In the genomic region with DNA sequence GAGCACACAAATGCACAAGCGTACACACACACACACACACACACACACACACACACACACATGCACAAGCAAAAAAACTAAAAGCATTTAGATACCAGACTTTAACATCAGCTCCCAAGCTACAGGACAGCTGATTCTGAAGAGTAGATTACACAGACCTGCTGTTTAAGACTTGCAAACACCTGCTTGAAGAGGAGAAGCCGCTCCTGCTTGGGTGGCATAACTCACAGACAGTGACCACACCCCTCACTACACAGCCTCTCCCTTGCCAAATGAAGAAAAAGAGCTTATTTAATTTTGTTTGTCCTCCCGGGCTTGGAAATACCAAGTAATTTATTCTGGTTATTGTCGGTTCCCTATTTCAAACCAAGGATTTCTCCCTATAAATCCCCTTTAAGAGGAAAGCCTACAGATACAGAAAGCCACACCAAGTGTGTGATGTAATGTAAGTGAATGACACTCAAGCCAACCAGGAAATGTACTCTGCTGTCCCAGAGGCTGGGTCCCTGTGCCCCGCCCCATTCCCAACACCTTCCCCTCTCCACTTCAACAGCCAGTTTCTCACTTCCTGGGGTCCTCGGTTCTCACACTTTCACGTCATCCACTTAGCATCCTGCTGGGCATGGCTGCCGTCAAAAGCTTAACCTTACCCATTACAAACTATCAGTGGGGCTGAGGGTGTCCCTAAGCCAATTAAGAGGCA, we compare ENCODE assay signal across 18 mouse cellular contexts. TPM values are rescaled to one million over a fixed set of nuclear protein-coding genes. Genes with fewer than 3 reads are reported as not detected.
A peak's percentile ranks its signal among the peaks of the same experiment; 100 is the strongest.
DNase-seq lines count a peak whose midpoint lies in the region; ATAC-seq and TF ChIP-seq lines count a peak whose summit lies in the region.
"Had no signal": no experiment of that assay in that cellular context is flagged by ENCODE, and none has a peak within 500 bp of the region (broad histone marks: within the 10 kb centered on the region; RNA-seq: fewer than 3 reads in every experiment).

No protein-coding gene starts in this region.

- H3K27ac ChIP-seq in midbrain, embryonic 13.5 days, result peak overlapping the region; percentile 74; the same call in 1 of the 2 replicates
- H3K27ac ChIP-seq in midbrain, embryonic 10.5 days (replicated peaks), result no peak overlapping the region
- 0 out of 2 replicates have a peak overlapping the region, but pooled peaks have one; percentile 63 for H3K27ac ChIP-seq in hindbrain, embryonic 11.5 days (ENCODE audit: low read depth, low read length)
- H3K27ac ChIP-seq in intestine, postnatal 0 days (ENCODE audit: low read depth, low read length), result no peak overlapping the region
- peak overlapping the region; percentile 71 for H3K27ac ChIP-seq in neural tube, embryonic 15.5 days (replicated peaks)
- H3K27ac ChIP-seq in liver, postnatal 0 days (ENCODE audit: low read depth), result no peak overlapping the region
- H3K27ac ChIP-seq: gastrocnemius, adult 2 months; liver, embryonic 14.5 days had no signal

- no peak overlapping the region for H3K9ac ChIP-seq in midbrain, embryonic 13.5 days (replicated peaks)
- no peak overlapping the region for H3K9ac ChIP-seq in hindbrain, embryonic 11.5 days (ENCODE audit: low read depth, low read length)
- no peak overlapping the region for H3K9ac ChIP-seq in intestine, postnatal 0 days (ENCODE audit: low read depth, low read length)
- no peak overlapping the region for H3K9ac ChIP-seq in neural tube, embryonic 15.5 days (replicated peaks)
- H3K9ac ChIP-seq in liver, postnatal 0 days (replicated peaks), result no peak overlapping the region
- H3K9ac ChIP-seq: forebrain, postnatal 0 days; liver, embryonic 14.5 days had no signal

- no peak for TF ChIP-seq CTCF in intestine, postnatal 0 days (IDR thresholded peaks at IDR 0.05; ENCODE audit: low read depth)
- no peak for TF ChIP-seq CTCF in liver, postnatal 0 days (IDR thresholded peaks at IDR 0.05; ENCODE audit: low read depth)

- no peaks in the 10 kb centered on the region for H3K27me3 ChIP-seq in midbrain, embryonic 13.5 days
- no peaks in the 10 kb centered on the region for H3K27me3 ChIP-seq in midbrain, embryonic 10.5 days (ENCODE audit: low read depth, poor library complexity, severe bottlenecking)
- H3K27me3 ChIP-seq in hindbrain, embryonic 11.5 days (ENCODE audit: control insufficient read depth, insufficient read depth, low read length), result no peaks in the 10 kb centered on the region
- no peaks in the 10 kb centered on the region for H3K27me3 ChIP-seq in intestine, postnatal 0 days (replicated peaks; ENCODE audit: control insufficient read depth, insufficient read depth, low read length)
- H3K27me3 ChIP-seq in neural tube, embryonic 15.5 days (replicated peaks), result no peaks in the 10 kb centered on the region
- no peaks in the 10 kb centered on the region for H3K27me3 ChIP-seq in liver, postnatal 0 days (ENCODE audit: insufficient read depth, low read length)

- no peak for TF ChIP-seq EP300 in liver, postnatal 0 days (IDR thresholded peaks at IDR 0.05; ENCODE audit: low read depth)

- no peaks in the 10 kb centered on the region for H3K36me3 ChIP-seq in midbrain, embryonic 13.5 days
- no peaks in the 10 kb centered on the region for H3K36me3 ChIP-seq in midbrain, embryonic 10.5 days
- no peaks in the 10 kb centered on the region for H3K36me3 ChIP-seq in hindbrain, embryonic 11.5 days (ENCODE audit: control insufficient read depth, insufficient read depth, low read length)
- H3K36me3 ChIP-seq in intestine, postnatal 0 days (ENCODE audit: control insufficient read depth, insufficient read depth), result no peaks in the 10 kb centered on the region
- no peaks in the 10 kb centered on the region for H3K36me3 ChIP-seq in neural tube, embryonic 15.5 days
- H3K36me3 ChIP-seq in liver, postnatal 0 days (replicated peaks; ENCODE audit: insufficient read depth, low read length), result no peaks in the 10 kb centered on the region
- H3K36me3 ChIP-seq: G1E had no signal

- H3K4me2 ChIP-seq in midbrain, embryonic 13.5 days (replicated peaks), result no peak overlapping the region
- no peak overlapping the region for H3K4me2 ChIP-seq in hindbrain, embryonic 11.5 days (replicated peaks; ENCODE audit: low read depth, low read length)
- H3K4me2 ChIP-seq in intestine, postnatal 0 days (replicated peaks; ENCODE audit: low read depth), result no peak overlapping the region
- no peak overlapping the region for H3K4me2 ChIP-seq in neural tube, embryonic 15.5 days
- H3K4me2 ChIP-seq in liver, postnatal 0 days (ENCODE audit: low read depth, low read length), result no peak overlapping the region

- H3K9me3 ChIP-seq in midbrain, embryonic 13.5 days, result no peaks in the 10 kb centered on the region
- no peaks in the 10 kb centered on the region for H3K9me3 ChIP-seq in midbrain, embryonic 10.5 days (replicated peaks)
- no peaks in the 10 kb centered on the region for H3K9me3 ChIP-seq in hindbrain, embryonic 11.5 days (ENCODE audit: control insufficient read depth, low read length)
- no peaks in the 10 kb centered on the region for H3K9me3 ChIP-seq in intestine, postnatal 0 days (ENCODE audit: control insufficient read depth)
- H3K9me3 ChIP-seq in neural tube, embryonic 15.5 days (replicated peaks), result no peaks in the 10 kb centered on the region
- no peaks in the 10 kb centered on the region for H3K9me3 ChIP-seq in liver, postnatal 0 days (ENCODE audit: low read length)
- H3K9me3 ChIP-seq: G1E had no signal

- no peak for ATAC-seq in midbrain, embryonic 13.5 days
- ATAC-seq in hindbrain, embryonic 11.5 days (ENCODE audit: low FRiP score), result no peak
- peak; percentile 63 for ATAC-seq in intestine, postnatal 0 days
- ATAC-seq in neural tube, embryonic 15.5 days (ENCODE audit: low FRiP score), result no peak
- no peak for ATAC-seq in erythroid progenitor cell, adult 5-6 weeks (replicated peaks; ENCODE audit: low FRiP score, poor library complexity, severe bottlenecking)
- no peak for ATAC-seq in liver, postnatal 0 days

- WGBS in midbrain, embryonic 13.5 days, result 69% methylated on average over 8 of the region's 8 CpGs
- WGBS in midbrain, embryonic 10.5 days, result 73% methylated on average over 8 of the region's 8 CpGs
- WGBS in hindbrain, embryonic 11.5 days, result 78% methylated on average over 8 of the region's 8 CpGs
- WGBS in intestine, postnatal 0 days, result 49% methylated on average over 8 of the region's 8 CpGs
- WGBS in neural tube, embryonic 15.5 days, result 60% methylated on average over 8 of the region's 8 CpGs
- WGBS in liver, postnatal 0 days (ENCODE audit: insufficient replicate concordance), result 57% methylated on average over 8 of the region's 8 CpGs

- DNase-seq in midbrain, embryonic 10.5 days (ENCODE audit: low spot score), result no peak
- DNase-seq in hindbrain, embryonic 11.5 days (ENCODE audit: low spot score), result no peak
- DNase-seq in left cerebral cortex, postnatal 25 days (ENCODE audit: low spot score in 2 of 2), result no peak
- DNase-seq in liver, postnatal 0 days, result no peak
- DNase-seq: embryo, embryonic 11 days; forebrain, postnatal 0 days; heart, adult 11 months; kidney, adult 2 months; kidney, postnatal 36 days; thymus, adult 18-20 months had no signal

- peaks cover 13% of the 10 kb centered on the region for H3K4me1 ChIP-seq in midbrain, embryonic 13.5 days (replicated peaks)
- H3K4me1 ChIP-seq in midbrain, embryonic 10.5 days, result peaks cover 10% of the 10 kb centered on the region
- H3K4me1 ChIP-seq in hindbrain, embryonic 11.5 days (replicated peaks; ENCODE audit: control insufficient read depth, insufficient read depth, low read length), result 0 out of 2 replicates have a peak, but pooled peaks cover 3% of the 10 kb centered on the region
- H3K4me1 ChIP-seq in intestine, postnatal 0 days (replicated peaks; ENCODE audit: control insufficient read depth, insufficient read depth, low read length), result no peaks in the 10 kb centered on the region
- peaks cover 20% of the 10 kb centered on the region; the same call in 1 of the 2 replicates for H3K4me1 ChIP-seq in neural tube, embryonic 15.5 days
- H3K4me1 ChIP-seq in liver, postnatal 0 days (ENCODE audit: insufficient read depth), result no peaks in the 10 kb centered on the region

- intact Hi-C loops in left cerebral cortex, postnatal 25 days (cut with DNase I), result loop anchor here (5.0 kb wide), 1 partner anchor 161 kb away; no protein-coding TSS in a partner anchor

- no peak overlapping the region for H3K4me3 ChIP-seq in midbrain, embryonic 13.5 days (replicated peaks)
- no peak overlapping the region for H3K4me3 ChIP-seq in midbrain, embryonic 10.5 days
- no peak overlapping the region for H3K4me3 ChIP-seq in hindbrain, embryonic 11.5 days (ENCODE audit: low read depth, low read length)
- H3K4me3 ChIP-seq in intestine, postnatal 0 days (ENCODE audit: low read depth, low read length), result no peak overlapping the region
- no peak overlapping the region for H3K4me3 ChIP-seq in neural tube, embryonic 15.5 days (replicated peaks)
- H3K4me3 ChIP-seq in liver, postnatal 0 days (ENCODE audit: low read depth, low read length), result no peak overlapping the region
- H3K4me3 ChIP-seq: erythroblast, embryonic 14.5 days; gastrocnemius, adult 2 months had no signal

RNA-seq across cellular contexts. Expression of gene Tiam2, which starts 40.1 kb away (rescaled TPM):
- polyA plus RNA-seq in midbrain, embryonic 13.5 days (2015; fragmentation: Nextera tagmentation; extraction: Ambion mirVana), result 1.9 and 4.9 TPM in 2 replicates
- polyA plus RNA-seq in midbrain, embryonic 10.5 days (2016; fragmentation: Nextera tagmentation; extraction: Ambion mirVana), result 2.9 and 3.0 TPM in 2 replicates
- polyA plus RNA-seq in hindbrain, embryonic 11.5 days (2014; fragmentation: Nextera tagmentation; extraction: Ambion mirVana), result 5.3 and 5.5 TPM in 2 replicates
- 1.9 and 2.1 TPM in 2 replicates for polyA plus RNA-seq in intestine, postnatal 0 days (2015; fragmentation: Nextera tagmentation; extraction: Ambion mirVana)
- 5.3 and 5.6 TPM in 2 replicates for polyA plus RNA-seq in neural tube, embryonic 15.5 days (2015; fragmentation: Nextera tagmentation; extraction: Ambion mirVana)
- 3.2 and 3.8 TPM in 2 replicates for total RNA-seq in erythroid progenitor cell, adult 5-6 weeks (2015; ENCODE audit: low replicate concordance)
- total RNA-seq in erythroid progenitor cell, adult 5-6 weeks (2017; ENCODE audit: low replicate concordance), result 0.08 and 0.90 TPM in 2 replicates
- total RNA-seq in left cerebral cortex, postnatal 25 days (2021), result 10 to 100 TPM; 83.6 to 93.5 TPM
- polyA plus RNA-seq in liver, postnatal 0 days (2015; fragmentation: Nextera tagmentation; extraction: Ambion mirVana), result 0.54 and 0.56 TPM in 2 replicates
- polyA plus RNA-seq: erythroblast, embryonic 14.5 days; G1E had no signal

Comparison
In these comparisons a context has a peak if more than half of its experiments do, and no peak if none do; other contexts are left out.
1. H3K27ac ChIP-seq: peak in midbrain, embryonic 13.5 days (single experiment), hindbrain, embryonic 11.5 days (single experiment) and neural tube, embryonic 15.5 days (single experiment); none in midbrain, embryonic 10.5 days (single experiment), intestine, postnatal 0 days (single experiment) and liver, postnatal 0 days (single experiment).